Mouse (Mus musculus): ENCODE measurements around the gene 2310034G01Rik. TPM values are rescaled to one million over a fixed set of nuclear protein-coding genes. Genes with fewer than 3 reads are reported as not detected.

2310034G01Rik gene
- polyA plus RNA-seq, 1 experiment from 2014 or later: 1.7 TPM

DNA sequence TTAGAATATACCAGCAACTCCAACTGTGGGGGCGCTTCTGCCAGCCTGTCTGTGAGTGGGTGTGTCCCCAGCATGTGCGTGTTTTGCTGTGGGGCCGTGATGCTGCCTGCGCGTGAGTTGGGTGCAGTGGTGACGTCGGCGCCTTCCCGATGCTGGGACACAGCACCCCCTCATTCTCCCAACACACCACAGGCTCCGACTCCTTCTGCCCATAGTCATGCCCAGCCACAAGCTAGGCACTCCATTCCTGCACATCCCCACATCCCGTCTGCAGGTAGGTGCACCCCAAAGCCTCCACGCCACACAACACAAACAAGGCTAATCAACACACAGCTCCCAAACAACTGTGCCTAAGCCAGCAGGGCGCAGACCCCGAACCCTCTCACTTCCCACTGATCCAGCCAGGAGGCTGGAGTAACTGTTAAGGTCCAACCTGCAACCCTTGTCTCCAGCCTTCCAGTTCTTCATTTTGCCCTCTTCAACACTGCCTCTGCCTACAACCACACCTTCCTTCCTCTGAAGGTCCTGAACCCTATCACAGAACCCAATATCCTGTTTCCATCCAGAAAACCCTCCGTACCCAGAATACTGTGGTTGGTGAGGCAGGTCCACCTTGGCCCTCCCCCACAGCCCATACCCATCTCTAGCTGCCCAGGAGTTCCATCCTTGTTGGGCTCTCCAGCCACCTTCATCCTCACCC lies 33.1 kb downstream of the 2310034G01Rik start:
- peaks cover 6% of the 10 kb centered on the region; the same call in 1 of the 2 replicates for H3K4me1 ChIP-seq (replicated peaks; ENCODE audit: control insufficient read depth, insufficient read depth)
- peak overlapping the region; percentile 64 for H3K4me2 ChIP-seq (replicated peaks; ENCODE audit: low read depth)
- H3K27ac ChIP-seq (replicated peaks): peak overlapping the region; percentile 89
- H3K27me3 ChIP-seq (ENCODE audit: control insufficient read depth, insufficient read depth, low read length): peaks cover 3% of the 10 kb centered on the region; the same call in 1 of the 2 replicates
- ATAC-seq (ENCODE audit: low FRiP score, low TSS enrichment): no peak
- H3K4me3 ChIP-seq (ENCODE audit: low read depth, low read length): peak overlapping the region; percentile 60
- WGBS: 31% methylated on average over 15 of the region's 15 CpGs
- DNase-seq (ENCODE audit: low spot score): no peak
- no peaks in the 10 kb centered on the region for H3K9me3 ChIP-seq (ENCODE audit: control insufficient read depth, low read length)
- peaks cover 11% of the 10 kb centered on the region; the same call in 1 of the 2 replicates for H3K36me3 ChIP-seq (ENCODE audit: control insufficient read depth, insufficient read depth, low read length)
- H3K9ac ChIP-seq (ENCODE audit: low read length): peak overlapping the region; percentile 74
- no peak for TF ChIP-seq EP300 (optimal IDR thresholded peaks at IDR 0.05)

GRCm38 (mm10) chr19:46315752-46316610 lies 34.1 kb downstream of the 2310034G01Rik start:
- TF ChIP-seq EP300 (optimal IDR thresholded peaks at IDR 0.05) (peak; percentile 82), CTCF (IDR thresholded peaks at IDR 0.05; ENCODE audit: low read depth) (no peak)
- H3K4me1 ChIP-seq (replicated peaks; ENCODE audit: control insufficient read depth, insufficient read depth): peaks cover 6% of the 10 kb centered on the region; the same call in 1 of the 2 replicates
- H3K27me3 ChIP-seq (ENCODE audit: control insufficient read depth, insufficient read depth, low read length): peaks cover 3% of the 10 kb centered on the region; the same call in 1 of the 2 replicates
- 33% methylated on average over 12 of the region's 12 CpGs for WGBS
- ATAC-seq (ENCODE audit: low FRiP score, low TSS enrichment) (peak; percentile 63; the same call in 1 of the 2 replicates), DNase-seq (ENCODE audit: low spot score) (peak; percentile 44)
- H3K9ac ChIP-seq (ENCODE audit: low read length): peak overlapping the region; percentile 74
- H3K9me3 ChIP-seq (ENCODE audit: control insufficient read depth, low read length): no peaks in the 10 kb centered on the region
- H3K4me2 ChIP-seq (replicated peaks; ENCODE audit: low read depth): peak overlapping the region; percentile 64
- H3K4me3 ChIP-seq (ENCODE audit: low read depth, low read length): peak overlapping the region; percentile 60
- peak overlapping the region; percentile 89 for H3K27ac ChIP-seq (replicated peaks)
- H3K36me3 ChIP-seq (ENCODE audit: control insufficient read depth, insufficient read depth, low read length): peaks cover 17% of the 10 kb centered on the region; the same call in 1 of the 2 replicates

- peak overlapping the region; percentile 85 for H3K27ac ChIP-seq (replicated peaks)
- H3K36me3 ChIP-seq (ENCODE audit: control insufficient read depth, insufficient read depth, low read length): peaks cover 24% of the 10 kb centered on the region
- ATAC-seq (ENCODE audit: low FRiP score, low TSS enrichment) (peak; percentile 47), DNase-seq (ENCODE audit: low spot score) (peak; percentile 72)
- H3K4me3 ChIP-seq (ENCODE audit: low read depth, low read length): no peak overlapping the region
- H3K27me3 ChIP-seq (ENCODE audit: control insufficient read depth, insufficient read depth, low read length): peaks cover 3% of the 10 kb centered on the region; the same call in 1 of the 2 replicates
- TF ChIP-seq CTCF (IDR thresholded peaks at IDR 0.05; ENCODE audit: low read depth) (no peak), EP300 (optimal IDR thresholded peaks at IDR 0.05) (no peak)
- H3K4me2 ChIP-seq (replicated peaks; ENCODE audit: low read depth): peak overlapping the region; percentile 29
- WGBS: 21% methylated on average over 14 of the region's 14 CpGs
- H3K4me1 ChIP-seq (replicated peaks; ENCODE audit: control insufficient read depth, insufficient read depth): peaks cover 6% of the 10 kb centered on the region; the same call in 1 of the 2 replicates
- no peaks in the 10 kb centered on the region for H3K9me3 ChIP-seq (ENCODE audit: control insufficient read depth, low read length)
- peak overlapping the region; percentile 41 for H3K9ac ChIP-seq (ENCODE audit: low read length)
Observed at GRCm38 (mm10) chr19:46314872-46315742, 35.0 kb downstream of the 2310034G01Rik start.

- H3K27ac ChIP-seq (replicated peaks): peak overlapping the region; percentile 85; the same call in 1 of the 2 replicates
- TF ChIP-seq EP300 (optimal IDR thresholded peaks at IDR 0.05) (no peak), CTCF (IDR thresholded peaks at IDR 0.05; ENCODE audit: low read depth) (no peak)
- H3K9ac ChIP-seq (ENCODE audit: low read length): peak overlapping the region; percentile 41
- ATAC-seq (ENCODE audit: low FRiP score, low TSS enrichment) (no peak), DNase-seq (ENCODE audit: low spot score) (peak; percentile 65)
- H3K4me3 ChIP-seq (ENCODE audit: low read depth, low read length): no peak overlapping the region
- H3K9me3 ChIP-seq (ENCODE audit: control insufficient read depth, low read length): no peaks in the 10 kb centered on the region
- H3K4me2 ChIP-seq (replicated peaks; ENCODE audit: low read depth): peak overlapping the region; percentile 29
- peaks cover 27% of the 10 kb centered on the region for H3K36me3 ChIP-seq (ENCODE audit: control insufficient read depth, insufficient read depth, low read length)
- 0 out of 2 replicates have a peak, but pooled peaks cover 3% of the 10 kb centered on the region for H3K27me3 ChIP-seq (ENCODE audit: control insufficient read depth, insufficient read depth, low read length)
- WGBS: 20% methylated on average over 17 of the region's 18 CpGs
- peaks cover 6% of the 10 kb centered on the region; the same call in 1 of the 2 replicates for H3K4me1 ChIP-seq (replicated peaks; ENCODE audit: control insufficient read depth, insufficient read depth)
Observed at GRCm38 (mm10) chr19:46314151-46314601, 35.9 kb downstream of the 2310034G01Rik start.

DNA sequence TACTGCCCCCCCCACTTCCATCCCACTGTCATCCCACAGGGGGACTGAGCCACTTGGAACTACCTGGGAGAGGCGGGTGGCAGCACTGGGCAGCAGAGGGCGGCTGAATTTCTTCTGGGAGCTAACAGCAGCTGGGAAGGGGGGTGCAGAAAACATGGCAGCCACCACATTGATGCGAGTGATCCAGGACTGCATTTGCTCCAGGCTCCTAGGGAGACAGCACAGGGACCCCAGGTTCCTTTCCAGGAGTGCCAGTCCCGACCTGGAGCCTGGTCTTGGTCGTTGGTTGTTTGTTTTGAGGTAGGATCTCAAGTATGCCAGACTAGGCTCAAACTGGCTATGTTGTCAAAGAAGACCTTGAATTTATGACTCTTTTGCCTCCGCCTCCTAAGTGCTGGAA lies 36.5 kb downstream of the 2310034G01Rik start:
- no peak overlapping the region for H3K9ac ChIP-seq (ENCODE audit: low read length)
- H3K4me2 ChIP-seq (replicated peaks; ENCODE audit: low read depth): no peak overlapping the region
- no peak overlapping the region for H3K27ac ChIP-seq (replicated peaks)
- TF ChIP-seq EP300 (optimal IDR thresholded peaks at IDR 0.05) (no peak), CTCF (IDR thresholded peaks at IDR 0.05; ENCODE audit: low read depth) (peak; percentile 10; the same call in 1 of the 2 replicates)
- H3K4me1 ChIP-seq (replicated peaks; ENCODE audit: control insufficient read depth, insufficient read depth): peaks cover 6% of the 10 kb centered on the region; the same call in 1 of the 2 replicates
- peak; percentile 16 for DNase-seq (ENCODE audit: low spot score)
- H3K27me3 ChIP-seq (ENCODE audit: control insufficient read depth, insufficient read depth, low read length): 0 out of 2 replicates have a peak, but pooled peaks cover 3% of the 10 kb centered on the region
- no peak overlapping the region for H3K4me3 ChIP-seq (ENCODE audit: low read depth, low read length)
- peaks cover 27% of the 10 kb centered on the region for H3K36me3 ChIP-seq (ENCODE audit: control insufficient read depth, insufficient read depth, low read length)
- ATAC-seq (ENCODE audit: low FRiP score, low TSS enrichment): no peak
- WGBS: 69% methylated on average over 6 of the region's 6 CpGs
- H3K9me3 ChIP-seq (ENCODE audit: control insufficient read depth, low read length): no peaks in the 10 kb centered on the region

All from stomach, postnatal 0 days (tissue).